Mouse (Mus musculus): ENCODE measurements around the gene Tsacc. TPM values are rescaled to one million over a fixed set of nuclear protein-coding genes. Genes with fewer than 3 reads are reported as not detected.

Tsacc gene
- polyA plus RNA-seq, 1 experiment from 2014 or later = 9.1 TPM

DNA sequence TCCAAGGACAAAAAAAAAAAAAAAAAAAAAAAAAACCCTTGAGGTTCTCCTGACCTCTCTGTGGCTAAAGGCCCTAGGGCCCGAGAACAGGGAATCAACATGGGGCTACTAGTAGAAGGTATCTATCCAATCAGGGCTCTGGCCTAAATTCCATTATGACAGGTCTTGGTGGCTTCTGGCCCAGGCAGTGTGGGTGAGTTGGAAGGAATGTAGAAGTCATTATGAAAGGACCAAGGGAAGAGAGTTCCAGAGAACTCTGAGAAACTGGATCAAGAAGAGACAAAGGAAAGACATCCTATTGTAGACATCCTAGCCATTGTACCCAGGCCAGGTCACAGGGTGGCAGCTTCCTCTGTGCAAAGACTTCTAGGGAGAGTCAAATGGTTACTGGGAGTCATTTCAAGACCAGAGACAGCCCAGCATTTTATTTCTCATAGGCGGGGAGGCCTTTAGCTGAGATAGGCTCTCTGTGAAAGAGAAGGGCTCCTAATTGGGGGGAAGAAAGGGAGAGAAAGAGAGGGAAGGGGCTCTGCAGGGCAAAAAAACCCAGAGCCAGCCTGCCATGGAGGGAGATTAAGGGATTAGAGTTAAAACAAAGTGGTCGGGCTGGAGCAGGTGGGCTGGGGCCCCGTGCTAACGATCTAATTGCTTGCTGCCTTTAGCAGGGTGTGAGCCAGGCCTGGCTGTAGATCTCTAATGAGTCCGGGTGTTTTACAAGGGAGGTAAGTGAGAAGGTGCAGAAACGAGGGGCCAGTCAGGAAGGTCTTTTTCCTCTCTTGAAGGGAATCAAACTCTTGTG is 63.7 kb downstream of the Tsacc start:
- Histone ChIP-seq H3K9me3 (ENCODE audit: control insufficient read depth, low read length) (no peaks in the 10 kb centered on the region), H3K4me3 (ENCODE audit: low read depth, low read length) (no peak overlapping the region), H3K27ac (replicated peaks) (no peak overlapping the region), H3K27me3 (ENCODE audit: control insufficient read depth, insufficient read depth, low read length) (no peaks in the 10 kb centered on the region; the same call in 1 of the 2 replicates), H3K36me3 (ENCODE audit: control insufficient read depth, insufficient read depth, low read length) (no peaks in the 10 kb centered on the region), H3K4me2 (replicated peaks; ENCODE audit: low read depth) (no peak overlapping the region), H3K4me1 (replicated peaks; ENCODE audit: control insufficient read depth, insufficient read depth) (no peaks in the 10 kb centered on the region), H3K9ac (ENCODE audit: low read length) (no peak overlapping the region)
- no peak for TF ChIP-seq CTCF (IDR thresholded peaks at IDR 0.05; ENCODE audit: low read depth)
- no peak for TF ChIP-seq EP300 (optimal IDR thresholded peaks at IDR 0.05)
- DNase-seq (ENCODE audit: low spot score) (no peak), ATAC-seq (ENCODE audit: low FRiP score, low TSS enrichment) (no peak)
- WGBS = 32% methylated on average over 7 of the region's 7 CpGs

Other genes starting within 250 kb of the Tsacc start
- gene Naxe, start 238.5 kb downstream of the Tsacc start, polyA plus RNA-seq (2015; fragmentation: Nextera tagmentation; extraction: Ambion mirVana) = 134 and 142 TPM in 2 replicates
- gene Ttc24, start 218.7 kb downstream of the Tsacc start, polyA plus RNA-seq (2015; fragmentation: Nextera tagmentation; extraction: Ambion mirVana) = not detected in 2 replicates
- 3.8 and 4.5 TPM in 2 replicates for gene Iqgap3, start 215.0 kb downstream of the Tsacc start, polyA plus RNA-seq (2015; fragmentation: Nextera tagmentation; extraction: Ambion mirVana)
- gene Mef2d, start 154.6 kb downstream of the Tsacc start, polyA plus RNA-seq (2015; fragmentation: Nextera tagmentation; extraction: Ambion mirVana) = 10.6 and 13.0 TPM in 2 replicates
- 19.4 and 27.0 TPM in 2 replicates for gene Rhbg, start 42.3 kb downstream of the Tsacc start, polyA plus RNA-seq (2015; fragmentation: Nextera tagmentation; extraction: Ambion mirVana)
- 0.36 and 2.0 TPM in 2 replicates for gene Gm38392, start 9.8 kb downstream of the Tsacc start, polyA plus RNA-seq (2015; fragmentation: Nextera tagmentation; extraction: Ambion mirVana)
- 230 and 233 TPM in 2 replicates for gene Cct3, start 117 bp upstream of the Tsacc start, polyA plus RNA-seq (2015; fragmentation: Nextera tagmentation; extraction: Ambion mirVana)
- gene Glmp, start 28.0 kb upstream of the Tsacc start, polyA plus RNA-seq (2015; fragmentation: Nextera tagmentation; extraction: Ambion mirVana) = 161 and 166 TPM in 2 replicates
- 51.9 and 54.1 TPM in 2 replicates for gene Tmem79, start 39.1 kb upstream of the Tsacc start, polyA plus RNA-seq (2015; fragmentation: Nextera tagmentation; extraction: Ambion mirVana)
- gene Smg5, start 39.3 kb upstream of the Tsacc start, polyA plus RNA-seq (2015; fragmentation: Nextera tagmentation; extraction: Ambion mirVana) = 15.9 and 19.0 TPM in 2 replicates
- gene Paqr6, start 67.6 kb upstream of the Tsacc start, polyA plus RNA-seq (2015; fragmentation: Nextera tagmentation; extraction: Ambion mirVana) = 12.3 and 16.2 TPM in 2 replicates
- gene Bglap3, start 75.7 kb upstream of the Tsacc start, polyA plus RNA-seq (2015; fragmentation: Nextera tagmentation; extraction: Ambion mirVana) = 199 and 225 TPM in 2 replicates
- gene Bglap2, start 81.7 kb upstream of the Tsacc start, polyA plus RNA-seq (2015; fragmentation: Nextera tagmentation; extraction: Ambion mirVana) = 20.1 and 24.9 TPM in 2 replicates
- gene Bglap, start 87.5 kb upstream of the Tsacc start, polyA plus RNA-seq (2015; fragmentation: Nextera tagmentation; extraction: Ambion mirVana) = 0.64 TPM in 1 of 2 replicates, not detected in the other
- 55.6 and 58.1 TPM in 2 replicates for gene Pmf1, start 113.3 kb upstream of the Tsacc start, polyA plus RNA-seq (2015; fragmentation: Nextera tagmentation; extraction: Ambion mirVana)
- 9.7 and 9.8 TPM in 2 replicates for gene Slc25a44, start 128.1 kb upstream of the Tsacc start, polyA plus RNA-seq (2015; fragmentation: Nextera tagmentation; extraction: Ambion mirVana)
- gene Sema4a, start 164.2 kb upstream of the Tsacc start, polyA plus RNA-seq (2015; fragmentation: Nextera tagmentation; extraction: Ambion mirVana) = 27.9 and 32.7 TPM in 2 replicates
- 250 and 267 TPM in 2 replicates for gene Lmna, start 213.0 kb upstream of the Tsacc start, polyA plus RNA-seq (2015; fragmentation: Nextera tagmentation; extraction: Ambion mirVana)
- 3.3 and 3.4 TPM in 2 replicates for gene Mex3a, start 235.4 kb upstream of the Tsacc start, polyA plus RNA-seq (2015; fragmentation: Nextera tagmentation; extraction: Ambion mirVana)

Data from stomach, postnatal 0 days (tissue).